Mouse (Mus musculus) brain, adult 2 months (tissue): ENCODE data around the gene Smpd1.

Experiments used
- DNase-seq: peaks from one replicate; pipeline ENCODE4 v3.0.0; 2011; ENCODE audit warnings: low read depth, low spot score

The Smpd1 gene

DNA sequence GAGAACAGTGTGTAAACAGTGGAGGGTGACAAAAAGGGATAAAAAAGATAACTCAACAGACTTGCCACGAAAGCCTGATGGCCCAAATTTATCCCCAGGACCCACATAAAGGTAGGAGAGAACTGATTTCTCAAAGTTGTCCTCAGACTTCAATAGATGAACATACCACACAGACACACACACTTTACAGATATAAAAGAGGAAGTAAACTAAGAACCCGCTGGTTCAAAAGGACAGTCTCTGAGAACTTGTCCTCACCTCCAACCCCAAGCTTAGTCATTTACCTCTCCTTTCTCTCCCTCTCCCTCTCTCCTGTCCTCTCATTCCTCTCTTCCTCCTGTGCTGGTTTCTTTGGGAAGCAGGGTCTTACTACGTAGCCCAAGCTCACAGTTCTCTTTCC is 8.2 kb downstream of the Smpd1 start:
- DNase-seq: no peak

DNA sequence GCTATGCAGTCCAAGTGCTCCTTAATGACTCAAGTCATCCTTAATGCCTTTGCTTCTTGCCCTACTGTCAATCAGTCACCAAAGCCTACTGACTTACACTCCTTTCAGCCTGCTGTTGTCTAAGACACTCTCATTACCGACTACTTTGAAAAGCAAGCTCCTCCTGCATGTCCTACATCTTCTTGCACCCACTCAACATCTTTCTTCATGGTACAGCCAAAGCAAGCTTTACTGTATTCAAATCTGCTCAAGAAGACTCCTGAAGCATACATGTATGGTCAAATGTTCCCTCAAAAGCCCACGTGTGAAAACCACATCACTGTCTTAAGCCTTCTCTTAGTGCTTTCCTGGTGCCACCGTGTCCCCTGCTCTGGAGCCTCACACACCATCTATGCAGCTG is 9.2 kb downstream of the Smpd1 start:
- DNase-seq: peak; percentile 59

DNA sequence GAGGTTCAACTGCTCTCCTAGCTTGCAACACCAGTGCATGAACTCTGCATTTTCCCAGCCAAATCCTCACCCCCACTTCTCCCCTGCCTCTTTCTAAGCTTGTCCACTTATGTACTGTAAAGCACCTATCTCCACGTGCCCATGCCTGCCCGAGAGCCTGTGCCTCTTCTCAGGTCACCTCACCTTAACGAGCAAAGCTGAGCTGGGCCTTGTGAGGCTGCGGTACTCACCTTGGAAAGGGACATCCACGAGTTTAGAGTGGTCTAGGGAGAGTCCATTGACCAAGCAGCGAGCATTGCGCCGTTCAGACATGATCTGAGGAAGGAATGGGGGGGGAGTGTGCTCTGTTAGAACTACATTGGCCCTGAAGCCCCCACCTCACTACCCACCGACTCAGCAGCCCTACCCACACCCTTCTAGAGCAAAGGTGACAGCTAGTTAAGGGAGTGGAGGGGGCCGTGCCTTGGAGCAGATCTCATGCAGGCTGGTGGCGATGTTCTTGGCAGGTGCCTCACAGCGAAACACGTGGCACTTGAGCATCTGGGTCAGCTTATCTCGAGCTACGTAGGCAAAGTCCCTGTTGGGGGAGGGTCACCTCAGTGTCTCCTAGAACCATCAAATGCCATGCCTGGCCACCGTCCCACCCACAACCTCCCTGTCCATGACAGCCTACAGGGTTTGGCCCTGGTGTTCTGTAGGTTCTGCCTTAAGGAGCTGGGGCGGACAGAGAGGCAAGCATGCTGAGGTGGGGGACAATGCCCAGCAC is 11.1 kb downstream of the Smpd1 start:
- peak; percentile 79 for DNase-seq

DNA sequence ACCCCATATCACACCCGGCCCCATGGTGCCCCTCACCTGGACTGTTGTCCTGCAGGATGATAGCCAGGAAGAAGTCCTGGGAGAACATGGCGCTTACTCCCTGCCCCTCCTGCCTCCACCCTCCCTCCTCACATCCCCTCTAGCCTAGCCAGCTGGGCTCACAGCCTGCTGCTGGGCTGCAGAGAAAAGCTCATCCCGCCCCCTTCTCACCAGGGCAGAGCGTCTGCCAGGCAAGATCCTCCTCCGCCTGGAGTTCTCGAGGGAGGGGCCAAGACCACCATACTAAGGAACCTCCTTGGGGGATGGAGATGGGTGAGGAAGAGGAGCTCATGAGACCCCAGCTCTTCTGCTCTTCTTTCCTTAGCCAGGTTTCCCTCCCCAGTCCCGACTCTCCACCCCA is 14.4 kb downstream of the Smpd1 start:
- DNase-seq: peak; percentile 94

DNA sequence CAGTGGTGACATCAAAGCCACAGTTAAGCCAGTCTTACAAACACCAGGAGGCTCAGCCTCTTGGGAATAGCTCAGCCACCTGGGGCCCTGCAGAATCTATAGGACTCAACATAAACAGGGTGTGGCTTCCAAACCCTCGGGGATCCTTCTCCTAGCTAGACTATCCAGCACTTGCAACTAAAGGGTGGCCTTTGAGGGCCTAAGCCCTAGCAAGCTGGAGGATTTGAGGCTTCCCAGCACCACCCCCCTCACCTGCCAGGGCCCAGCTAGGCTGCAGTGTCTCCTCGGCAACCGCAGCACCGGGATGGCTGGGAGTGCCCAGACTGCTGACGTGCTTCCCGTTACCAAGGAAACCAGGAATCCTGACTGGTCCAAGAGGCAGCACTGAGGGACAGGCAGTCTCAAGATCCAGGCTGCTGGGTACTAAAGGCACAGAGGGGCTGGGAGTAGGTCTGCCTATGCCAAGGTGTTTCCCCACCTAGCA is 14.9 kb downstream of the Smpd1 start:
- peak; percentile 98 for DNase-seq

DNA sequence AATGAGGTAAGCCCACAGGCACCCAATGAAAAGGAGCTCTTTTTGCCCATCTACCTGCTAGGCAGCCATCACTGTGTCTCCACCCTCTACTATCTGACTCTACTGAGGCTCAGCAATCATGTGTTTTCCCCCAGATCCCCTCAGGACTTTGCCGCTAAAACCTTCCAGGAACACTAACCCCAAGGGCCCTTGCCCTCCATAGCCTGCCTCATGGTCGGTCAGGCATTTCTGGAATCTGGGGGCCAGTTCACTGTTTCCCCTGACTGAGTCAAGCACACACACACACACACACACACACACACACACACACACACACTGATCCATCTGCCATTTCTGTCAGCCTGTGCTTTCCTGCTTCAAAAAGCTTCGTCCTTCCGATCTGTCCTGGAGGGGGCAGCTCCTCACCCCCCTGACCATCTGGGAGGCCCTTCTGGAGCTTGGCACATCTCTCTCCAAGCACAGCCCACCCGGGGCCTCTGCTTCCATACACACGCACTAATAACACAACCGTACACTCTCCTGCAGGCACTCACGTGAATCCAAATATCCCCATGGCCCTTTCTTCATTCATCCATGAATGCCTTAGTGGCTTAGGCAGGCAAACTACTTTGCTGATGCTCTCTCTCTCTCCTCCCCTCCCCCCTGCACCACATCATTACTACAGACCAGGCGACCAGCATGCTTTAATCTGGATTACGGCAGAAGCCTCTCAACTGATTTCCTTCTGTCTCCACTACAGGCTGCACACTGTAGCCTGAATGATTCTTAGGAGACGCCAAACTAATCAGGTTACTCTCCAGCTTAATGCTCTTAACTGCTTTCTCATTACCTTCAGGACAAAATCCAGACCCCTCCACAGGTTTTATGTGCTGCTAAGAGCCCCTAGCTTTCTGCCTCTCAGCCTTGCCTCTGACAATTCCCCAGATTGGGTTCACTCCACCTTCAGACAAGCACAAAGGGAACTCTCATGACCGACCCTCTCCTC is 15.6 kb downstream of the Smpd1 start:
- DNase-seq: peak; percentile 98

DNA sequence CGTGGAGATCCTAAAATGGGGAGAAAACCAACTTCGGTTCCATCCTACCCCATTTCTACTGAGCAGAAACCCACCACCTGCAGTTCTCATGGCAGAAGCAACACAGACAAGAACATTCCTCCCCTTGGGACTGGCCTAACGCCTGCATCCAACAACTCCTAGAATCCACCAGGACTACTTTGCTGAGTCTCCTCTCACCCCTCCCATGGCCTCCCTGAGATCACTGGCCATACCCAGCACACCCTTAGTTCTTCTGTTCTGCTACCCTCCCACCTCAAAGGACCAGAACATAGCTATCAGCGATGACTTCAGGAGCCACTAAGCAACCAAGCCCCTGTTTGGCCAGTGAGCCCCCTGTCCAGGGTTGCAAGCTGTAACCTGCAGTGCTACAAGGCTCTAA is 16.6 kb downstream of the Smpd1 start:
- DNase-seq: no peak

DNA sequence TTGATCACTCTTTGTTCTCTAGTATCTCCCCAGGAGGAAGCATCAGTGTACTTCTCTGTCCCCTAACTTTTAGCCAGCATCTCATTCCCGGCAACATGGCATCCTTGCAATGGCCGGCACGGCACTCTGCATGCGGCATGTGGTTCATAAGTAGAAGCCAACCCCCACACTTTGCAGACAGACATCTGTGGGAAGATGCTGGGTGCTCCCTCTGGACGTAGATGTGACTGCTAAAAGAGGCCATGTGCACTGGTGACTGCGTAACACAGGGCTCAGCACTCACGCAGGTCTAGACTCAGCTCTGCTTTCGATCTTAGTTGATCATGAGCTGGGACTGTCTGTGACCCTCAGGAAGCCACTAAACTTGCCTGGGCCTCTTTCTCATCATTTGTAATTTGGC is 18.8 kb downstream of the Smpd1 start:
- DNase-seq: peak; percentile 79

DNA sequence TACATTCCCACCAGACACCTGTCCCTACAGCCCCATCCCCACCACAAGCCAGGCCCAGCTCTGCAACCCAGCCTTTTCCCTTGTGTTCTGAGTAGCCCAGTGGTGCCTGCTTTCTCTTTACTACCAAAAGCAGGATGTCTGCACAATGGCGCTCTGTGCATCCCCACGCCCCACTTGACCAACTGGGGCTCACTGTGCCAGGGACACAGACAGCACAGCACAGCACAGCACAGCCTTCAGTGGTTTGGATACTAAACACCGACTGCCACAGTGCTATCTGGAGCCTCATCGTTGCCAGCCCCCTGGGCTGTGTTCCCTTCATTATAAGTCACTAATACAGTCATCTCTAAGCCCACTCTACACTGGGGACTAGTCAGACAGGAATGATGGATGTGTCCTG is 20.4 kb downstream of the Smpd1 start:
- DNase-seq: peak; percentile 75

DNA sequence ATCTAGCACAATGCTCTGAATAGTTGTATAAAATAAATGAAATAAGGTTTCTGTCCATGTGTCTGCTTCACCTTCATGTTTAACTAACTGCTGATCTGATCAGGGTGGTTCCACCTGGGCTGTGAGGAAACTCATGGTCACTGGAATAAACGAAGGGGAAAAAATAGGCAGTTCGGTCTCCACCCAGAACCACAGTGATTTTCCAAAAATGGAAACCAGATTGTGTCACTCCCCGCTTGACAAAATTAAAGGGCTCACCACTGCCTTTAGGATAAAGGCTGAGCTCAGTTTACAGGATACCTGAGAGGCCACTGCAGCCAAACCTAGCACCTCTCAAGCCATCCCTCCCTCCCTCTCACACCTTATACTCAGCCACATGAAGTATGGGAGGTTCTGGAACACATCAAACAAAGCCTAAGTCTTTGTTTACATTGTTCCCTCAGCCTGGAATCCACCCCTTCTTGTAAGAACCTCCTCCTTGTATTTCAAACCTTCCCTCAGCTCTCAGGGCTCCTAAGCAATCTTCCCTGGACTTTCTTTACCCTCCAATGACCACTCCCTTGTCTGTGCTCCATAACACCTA is 22.1 kb downstream of the Smpd1 start:
- peak; percentile 69 for DNase-seq

DNA sequence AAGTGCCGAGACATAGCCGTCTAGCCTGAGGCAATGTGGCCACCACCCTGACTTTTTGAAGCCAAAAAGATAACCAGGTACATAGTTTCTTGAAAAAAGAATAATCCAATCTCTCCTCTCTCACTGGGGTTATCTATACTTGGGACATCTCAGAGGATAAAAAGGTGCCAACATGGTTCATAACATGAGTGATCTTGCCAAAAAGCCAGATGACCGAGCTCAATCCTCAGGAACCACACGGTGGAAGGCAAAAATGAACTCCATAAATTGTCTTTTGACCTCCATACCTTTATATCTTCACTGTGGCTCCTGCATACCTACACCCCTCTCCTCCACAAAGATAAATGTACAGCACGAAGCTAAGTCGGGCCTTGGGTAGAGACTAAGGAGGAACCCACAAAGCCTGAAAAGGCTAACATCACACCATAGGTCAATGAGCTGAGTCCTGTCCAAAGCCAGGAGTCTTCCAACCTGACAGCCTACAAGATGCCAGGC is 23.3 kb downstream of the Smpd1 start:
- peak; percentile 75 for DNase-seq

DNA sequence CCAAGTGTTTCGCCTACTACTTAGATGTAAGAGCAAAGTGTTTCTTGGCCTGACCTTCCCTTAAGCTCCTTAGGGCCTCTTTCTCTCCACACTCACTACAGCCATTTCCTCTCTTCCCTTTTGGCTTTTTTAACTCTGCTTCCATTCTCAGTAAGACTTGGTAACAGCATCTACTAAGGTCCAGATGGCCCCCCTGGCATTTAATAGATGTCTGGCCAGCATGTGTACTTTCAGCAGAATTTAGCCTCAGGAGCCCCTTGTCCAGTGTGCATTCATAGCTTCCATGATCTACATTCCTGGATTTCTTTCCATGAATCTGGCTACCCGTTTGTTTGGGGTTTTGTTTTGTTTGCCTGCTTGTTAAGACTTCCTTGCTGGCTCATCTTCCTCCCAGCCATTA is 24.3 kb downstream of the Smpd1 start:
- peak; percentile 79 for DNase-seq

DNA sequence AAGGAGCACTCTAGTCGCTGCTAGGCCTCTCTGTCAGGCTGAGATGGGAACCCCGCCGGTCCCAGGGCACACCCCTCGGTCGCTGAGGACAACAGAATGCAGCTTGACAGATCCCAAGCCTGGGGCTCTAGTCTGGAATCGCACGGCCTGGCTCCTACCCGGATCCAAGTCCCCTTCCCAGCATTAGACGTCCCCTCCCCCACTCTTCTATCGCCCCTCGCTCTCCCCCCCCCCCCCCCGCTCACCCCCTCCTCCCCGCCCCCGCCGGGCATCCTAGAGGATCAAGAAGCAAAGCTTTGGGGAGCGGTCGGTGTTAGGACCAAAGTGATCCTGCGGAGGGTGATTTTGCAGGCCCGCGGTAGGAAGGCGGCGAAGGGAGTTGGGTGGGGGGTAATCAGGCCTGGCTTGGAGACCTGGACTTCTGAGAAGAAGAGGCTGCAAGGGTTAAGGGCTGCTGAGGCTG is 26.5 kb downstream of the Smpd1 start:
- peak; percentile 61 for DNase-seq

DNA sequence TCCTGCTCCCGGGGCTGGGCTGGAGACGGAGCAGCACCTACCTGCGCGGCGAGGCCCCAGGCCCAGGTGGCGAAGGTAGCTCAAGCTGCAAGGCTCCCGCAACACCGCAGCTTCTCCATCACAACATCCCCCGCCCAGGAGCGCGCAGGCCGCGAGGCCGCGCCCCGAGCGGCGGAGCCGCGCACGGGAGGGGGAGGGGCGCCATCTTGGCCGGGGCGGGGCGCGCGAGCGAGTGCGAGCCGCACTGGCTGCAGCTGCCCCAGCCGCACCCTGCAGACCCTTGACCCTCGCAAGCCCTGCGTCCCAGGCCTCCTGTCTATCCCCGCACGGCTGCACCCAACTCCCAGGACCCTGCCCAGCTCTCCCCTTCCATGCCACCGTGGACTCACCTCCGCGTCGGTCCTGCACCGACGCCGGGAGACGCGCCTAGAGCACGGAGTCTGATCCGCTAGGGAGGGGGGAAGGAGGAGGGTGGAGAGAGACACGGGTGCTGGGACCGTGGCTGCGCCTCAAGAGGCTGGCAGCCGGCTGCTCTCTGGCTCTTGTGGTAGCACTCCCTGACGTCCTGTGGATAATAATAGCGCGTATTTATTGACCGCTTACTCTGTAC is 27.0 kb downstream of the Smpd1 start, which contains the start of gene Apbb1:
TSS of gene Apbb1 (minus strand) at position 560 of the 610 bp plus-strand sequence.
- peak; percentile 96 for DNase-seq

DNA sequence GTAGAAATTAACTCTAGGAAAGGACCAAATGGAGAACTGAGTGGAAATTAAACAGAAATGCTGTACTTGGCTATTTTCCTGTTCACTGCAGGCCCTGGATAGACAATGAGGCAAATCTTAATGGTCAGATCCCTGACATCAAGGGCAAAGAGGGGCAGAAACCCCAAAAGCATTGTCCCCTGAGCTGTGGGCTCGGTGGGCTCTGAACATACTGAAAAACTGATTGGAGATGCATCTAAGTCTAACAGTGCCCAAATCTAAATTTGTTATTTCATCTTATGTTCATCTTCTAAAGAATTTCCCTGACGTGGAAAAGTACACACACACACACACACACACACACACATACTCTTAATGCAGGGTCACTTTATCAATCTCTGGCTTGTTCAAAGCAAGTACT is 27.8 kb downstream of the Smpd1 start:
- no peak for DNase-seq

DNA sequence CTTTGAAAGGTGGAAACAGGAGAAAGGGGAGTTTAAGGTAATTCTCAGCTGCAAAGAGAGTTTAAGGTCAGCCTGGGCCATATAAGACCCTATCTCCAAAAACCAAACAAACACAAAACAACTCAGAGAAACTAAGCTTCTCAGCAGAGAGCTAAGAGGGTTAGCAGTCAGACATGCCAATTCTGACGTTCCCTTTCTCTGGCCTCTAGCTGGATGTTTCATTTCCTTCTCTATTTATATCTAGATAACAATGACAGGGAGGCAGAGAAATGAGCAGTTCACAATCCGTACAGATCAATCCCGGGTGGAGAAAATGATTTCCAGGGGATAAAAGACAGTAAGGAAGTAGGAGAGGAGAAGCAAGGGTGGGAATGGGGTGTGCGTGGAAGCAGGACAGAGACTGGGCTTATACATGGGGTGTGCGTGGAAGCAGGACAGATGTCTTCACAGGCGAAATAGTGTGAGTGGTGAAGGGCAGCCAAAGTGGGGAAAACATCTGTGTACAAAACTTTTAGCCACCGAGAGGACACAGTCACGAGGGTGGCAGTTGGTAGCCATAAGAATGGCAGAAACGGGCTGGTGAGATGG is 34.3 kb downstream of the Smpd1 start:
- no peak for DNase-seq

DNA sequence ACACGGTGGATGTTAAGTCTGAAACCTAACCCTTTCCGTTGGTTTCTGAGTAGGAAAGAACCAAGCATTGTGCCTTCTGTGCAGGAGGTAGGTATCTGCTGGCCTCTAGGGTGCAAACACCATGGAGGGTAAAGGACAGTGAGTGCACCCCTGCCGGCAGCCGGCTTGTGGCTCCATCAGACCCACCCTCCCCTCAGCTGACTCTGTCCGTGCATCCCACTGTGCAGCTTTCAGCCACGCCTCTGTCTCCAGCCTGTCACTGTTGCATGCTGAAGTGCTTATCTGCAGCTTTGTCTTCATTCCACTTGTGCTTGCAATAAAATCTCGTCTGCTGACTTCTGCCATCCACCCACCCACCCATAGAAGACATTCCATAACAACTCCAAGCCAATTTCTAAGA is 35.9 kb downstream of the Smpd1 start:
- DNase-seq: no peak

DNA sequence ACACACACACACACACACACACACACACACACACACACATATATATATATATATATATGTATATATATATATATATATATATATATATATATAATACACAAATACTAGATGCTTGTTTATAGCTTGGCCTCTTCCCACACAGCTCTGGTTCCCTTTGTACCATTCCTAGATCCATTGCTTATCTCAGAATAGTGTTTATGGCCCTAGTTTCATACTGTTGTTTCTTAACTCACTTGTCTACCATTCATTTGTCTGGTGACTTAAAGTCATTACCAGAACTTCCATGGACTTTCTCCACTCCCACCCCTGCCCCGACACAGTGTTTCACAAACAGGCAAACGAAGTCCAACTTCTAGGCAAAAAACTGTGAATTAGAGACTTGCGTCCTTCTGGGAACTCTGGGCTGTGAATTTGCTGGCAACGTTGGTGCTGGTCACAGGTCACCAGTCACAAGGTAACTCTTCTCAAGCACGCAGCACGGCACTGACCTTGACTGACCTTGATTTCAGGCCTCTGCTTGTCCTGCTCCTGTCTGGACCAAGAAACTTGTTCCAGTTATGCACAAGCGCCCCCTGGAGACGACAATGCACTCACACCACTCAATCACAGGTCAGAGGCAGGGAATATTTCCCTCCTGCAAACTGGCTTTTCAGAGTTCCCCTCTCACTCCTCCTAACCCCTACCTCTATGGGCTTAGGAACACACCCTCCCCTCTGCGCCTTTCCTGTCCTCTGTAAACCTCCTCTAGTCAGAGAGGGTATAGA is 48.9 kb downstream of the Smpd1 start:
- DNase-seq: peak; percentile 87
